Mouse (Mus musculus) hindbrain, embryonic 15.5 days (tissue): ENCODE data around the gene Maip1. TPM values are rescaled to one million over a fixed set of nuclear protein-coding genes. Genes with fewer than 3 reads are reported as not detected.
A peak's percentile ranks its signal among the peaks of the same experiment; 100 is the strongest.

ENCODE experiments used
- ATAC-seq: fragments of 200-750 bp; cut with Nextera tagmentation; 2 replicates; pipeline ENCODE4 v1.8.0; 2017; ENCODE audit warnings: low read depth, moderate number of reproducible peaks, moderate TSS enrichment; ENCODE audit not compliant: low FRiP score
- H3K27ac ChIP-seq: fragments of 300-500 bp; sonication (generic); replicated peaks from 2 replicates; pipeline ENCODE4 v1.5.1; 2015; ENCODE audit warnings: mild to moderate bottlenecking, inconsistent platforms
- H3K27me3 ChIP-seq: fragments of 300-500 bp; sonication (generic); 2 replicates; pipeline ENCODE4 v1.6.1; 2015; ENCODE audit warnings: control low read depth, inconsistent platforms
- H3K36me3 ChIP-seq: fragments of 300-500 bp; sonication (generic); 2 replicates; pipeline ENCODE4 v1.6.1; 2015; ENCODE audit warnings: control low read depth, inconsistent platforms
- H3K4me1 ChIP-seq: fragments of 300-500 bp; sonication (generic); replicated peaks from 2 replicates; pipeline ENCODE4 v1.6.1; 2015; ENCODE audit warnings: control low read depth, inconsistent platforms
- H3K4me2 ChIP-seq: fragments of 300-500 bp; sonication (generic); 2 replicates; pipeline ENCODE4 v1.6.1; 2015; ENCODE audit warnings: moderate library complexity, mild to moderate bottlenecking, inconsistent platforms
- H3K4me3 ChIP-seq: fragments of 300-500 bp; sonication (generic); 2 replicates; pipeline ENCODE4 v1.5.1; 2015; ENCODE audit warnings: mild to moderate bottlenecking, inconsistent platforms
- H3K9ac ChIP-seq: fragments of 300-500 bp; sonication (generic); 2 replicates; pipeline ENCODE4 v1.6.1; 2015; ENCODE audit warnings: inconsistent platforms
- H3K9me3 ChIP-seq: fragments of 300-500 bp; sonication (generic); 2 replicates; pipeline ENCODE4 v1.6.1; 2016; ENCODE audit warnings: control low read depth, inconsistent platforms
- WGBS: fragments of 180-500 bp; shearing (Covaris S2); methylation state at CpG from one replicate; pipeline ENCODE4 v1.1.7; 2015; 5-methylcytosine and 5-hydroxymethylcytosine counted together
- polyA plus RNA-seq: library from polyadenylated mRNA; unstranded; fragments of >200 nt; fragmentation: Nextera tagmentation; extraction: Ambion mirVana; gene quantifications from 2 replicates; pipeline ENCODE4 v1.2.1, GENCODE M21; 2015

The Maip1 gene
- polyA plus RNA-seq, 1 experiment from 2014 or later = 15.7 TPM

DNA sequence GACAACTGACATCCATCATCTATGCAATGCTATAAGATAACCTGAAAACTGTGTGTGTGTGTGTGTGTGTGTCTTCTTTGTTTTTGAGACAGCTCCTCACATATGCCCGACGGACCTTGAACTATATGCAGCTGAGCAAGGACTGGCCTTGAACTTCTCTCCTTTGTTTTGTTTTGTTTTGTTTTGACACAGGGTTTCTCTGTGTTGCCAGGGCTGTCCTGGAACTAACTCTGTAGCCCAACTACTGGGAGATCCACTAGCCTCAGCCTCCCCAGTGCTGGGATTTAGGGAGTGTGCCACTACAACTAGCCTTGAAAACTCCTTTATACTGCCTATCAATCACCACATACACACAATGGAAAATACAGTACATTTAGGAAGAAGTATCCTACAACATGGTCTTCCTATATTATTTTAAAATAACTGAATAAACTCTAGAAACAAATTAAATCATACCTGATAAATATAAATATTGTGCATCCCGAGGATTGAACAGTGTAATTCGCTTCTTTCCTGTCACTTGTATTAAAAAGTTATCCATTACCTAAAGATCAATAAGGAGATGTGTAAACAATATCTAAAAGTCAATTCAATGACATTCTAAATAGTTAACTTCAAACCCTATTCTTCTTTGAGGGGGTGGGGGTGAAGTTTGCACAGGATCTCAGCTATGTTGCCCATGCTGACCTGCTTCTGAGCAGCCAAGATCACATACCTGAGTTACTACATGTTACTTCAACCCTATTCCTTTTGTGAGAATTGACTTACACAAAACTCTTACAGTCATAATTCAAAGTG is 14.9 kb upstream of the Maip1 start:
- 95% methylated on average over 4 of the region's 4 CpGs for WGBS

DNA sequence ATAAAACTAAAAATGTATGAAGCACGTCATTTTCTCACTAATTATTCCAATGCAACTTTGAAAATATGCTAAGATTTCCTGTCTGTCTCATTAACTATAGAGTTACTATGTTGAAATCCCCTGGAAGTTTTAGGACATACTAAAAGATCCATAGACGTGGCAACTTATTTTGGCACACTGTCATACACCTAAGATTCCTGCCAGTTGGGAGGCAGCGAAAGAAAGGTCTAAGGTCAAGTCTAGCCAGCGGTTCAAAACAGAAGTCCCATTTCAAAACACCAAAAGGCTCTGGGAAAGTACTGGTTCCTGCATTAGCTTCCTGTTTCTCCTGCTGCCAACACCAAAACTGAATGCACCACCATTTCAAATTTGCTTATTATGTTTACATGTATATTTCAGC is 13.7 kb upstream of the Maip1 start:
- H3K4me1 ChIP-seq = no peaks in the 10 kb centered on the region
- H3K36me3 ChIP-seq = peaks cover 30% of the 10 kb centered on the region
- ATAC-seq = no peak
- H3K9ac ChIP-seq = no peak overlapping the region
- no peak overlapping the region for H3K4me3 ChIP-seq
- H3K27me3 ChIP-seq = no peaks in the 10 kb centered on the region
- no peak overlapping the region for H3K27ac ChIP-seq
- H3K4me2 ChIP-seq = no peak overlapping the region
- WGBS = 87% methylated on average over 4 of the region's 4 CpGs
- H3K9me3 ChIP-seq = no peaks in the 10 kb centered on the region

More for the DNA sequence above, 14.9 kb upstream of the Maip1 start:
- Histone ChIP-seq H3K4me1 (no peaks in the 10 kb centered on the region), H3K4me3 (no peak overlapping the region), H3K27me3 (no peaks in the 10 kb centered on the region), H3K9me3 (no peaks in the 10 kb centered on the region), H3K27ac (no peak overlapping the region), H3K9ac (no peak overlapping the region), H3K36me3 (peaks cover 23% of the 10 kb centered on the region), H3K4me2 (no peak overlapping the region)
- no peak for ATAC-seq

DNA sequence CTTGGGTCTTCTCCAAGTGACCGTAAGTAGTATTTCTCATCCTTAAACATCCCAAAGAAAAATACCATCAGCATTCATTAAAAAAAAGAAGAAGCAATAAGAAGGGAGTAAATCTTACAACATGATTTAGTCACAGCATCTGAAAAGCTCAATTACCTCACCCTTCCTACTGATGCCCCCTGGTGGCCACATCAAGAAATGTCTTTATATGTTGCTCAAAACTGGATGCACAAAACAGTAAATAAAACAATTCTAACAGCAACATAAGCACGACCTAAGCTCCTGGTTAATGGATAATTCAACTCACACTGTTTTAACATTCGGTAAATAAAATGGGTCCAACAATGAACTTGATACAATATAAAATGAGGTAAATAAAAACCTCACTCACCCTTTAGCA is 12.1 kb upstream of the Maip1 start:
- no peak overlapping the region for H3K27ac ChIP-seq
- no peak for ATAC-seq
- H3K4me3 ChIP-seq = no peak overlapping the region
- H3K27me3 ChIP-seq = no peaks in the 10 kb centered on the region
- H3K4me2 ChIP-seq = no peak overlapping the region
- 66% methylated on average over 3 of the region's 3 CpGs for WGBS
- H3K36me3 ChIP-seq = peaks cover 23% of the 10 kb centered on the region
- no peaks in the 10 kb centered on the region for H3K9me3 ChIP-seq
- no peak overlapping the region for H3K9ac ChIP-seq
- no peaks in the 10 kb centered on the region for H3K4me1 ChIP-seq

GRCm38 (mm10) chr1:57400321-57400720 is 5.8 kb upstream of the Maip1 start:
- H3K9ac ChIP-seq = no peak overlapping the region
- H3K9me3 ChIP-seq = no peaks in the 10 kb centered on the region
- no peak for ATAC-seq
- peaks cover 23% of the 10 kb centered on the region for H3K36me3 ChIP-seq
- WGBS = 85% methylated on average over 2 of the region's 2 CpGs
- H3K4me2 ChIP-seq = no peak overlapping the region
- H3K27ac ChIP-seq = no peak overlapping the region
- no peaks in the 10 kb centered on the region for H3K27me3 ChIP-seq
- peaks cover 4% of the 10 kb centered on the region for H3K4me1 ChIP-seq
- H3K4me3 ChIP-seq = no peak overlapping the region

DNA sequence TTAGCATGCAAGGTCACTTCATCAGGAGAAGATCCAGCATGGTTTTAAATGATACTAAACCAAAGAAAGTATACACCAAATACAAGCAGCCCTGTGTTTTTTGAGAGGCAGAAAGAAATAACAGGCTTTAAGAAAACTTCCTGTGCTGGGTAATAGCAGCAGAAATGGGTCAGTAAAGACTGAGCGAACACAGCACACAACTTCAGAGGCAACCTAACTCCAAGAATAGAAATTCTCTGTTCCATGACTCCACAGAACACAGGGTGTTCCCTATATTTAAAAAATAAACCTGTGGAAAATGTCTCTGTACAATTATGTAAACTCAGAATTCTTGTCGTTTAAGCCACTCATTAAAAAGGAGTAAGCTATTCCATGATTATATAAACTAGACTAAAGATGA is 5.3 kb upstream of the Maip1 start:
- H3K27me3 ChIP-seq = no peaks in the 10 kb centered on the region
- H3K9ac ChIP-seq = no peak overlapping the region
- no peak overlapping the region for H3K4me3 ChIP-seq
- no peaks in the 10 kb centered on the region for H3K9me3 ChIP-seq
- peaks cover 21% of the 10 kb centered on the region for H3K36me3 ChIP-seq
- H3K4me1 ChIP-seq = peaks cover 9% of the 10 kb centered on the region
- no peak overlapping the region for H3K4me2 ChIP-seq
- whole genome bisulfite sequencing = 93% methylated on average over 2 of the region's 2 CpGs
- no peak for ATAC-seq
- H3K27ac ChIP-seq = no peak overlapping the region

- Histone ChIP-seq H3K4me3 (no peak overlapping the region), H3K4me2 (no peak overlapping the region), H3K36me3 (peaks cover 13% of the 10 kb centered on the region), H3K27me3 (no peaks in the 10 kb centered on the region), H3K27ac (no peak overlapping the region), H3K9ac (no peak overlapping the region), H3K4me1 (peaks cover 10% of the 10 kb centered on the region), H3K9me3 (no peaks in the 10 kb centered on the region)
- no peak for ATAC-seq
- 87% methylated on average over 5 of the region's 5 CpGs for WGBS
These were observed 4.0 kb upstream of the Maip1 start for GRCm38 (mm10) chr1:57402116-57402515.

GRCm38 (mm10) chr1:57408994-57409393 is 2.9 kb downstream of the Maip1 start:
- no peak overlapping the region for H3K4me3 ChIP-seq
- no peak overlapping the region for H3K27ac ChIP-seq
- ATAC-seq = no peak
- peaks cover 25% of the 10 kb centered on the region for H3K36me3 ChIP-seq
- H3K4me2 ChIP-seq = peak overlapping the region; percentile 93
- H3K9ac ChIP-seq = no peak overlapping the region
- H3K9me3 ChIP-seq = no peaks in the 10 kb centered on the region
- H3K4me1 ChIP-seq = peaks cover 37% of the 10 kb centered on the region
- 93% methylated on average over 2 of the region's 2 CpGs for WGBS
- no peaks in the 10 kb centered on the region for H3K27me3 ChIP-seq

- Histone ChIP-seq H3K27me3 (no peaks in the 10 kb centered on the region), H3K4me3 (no peak overlapping the region), H3K9ac (no peak overlapping the region), H3K36me3 (peaks cover 47% of the 10 kb centered on the region), H3K4me2 (no peak overlapping the region), H3K4me1 (peaks cover 14% of the 10 kb centered on the region), H3K9me3 (no peaks in the 10 kb centered on the region), H3K27ac (no peak overlapping the region)
- no peak for ATAC-seq
- 88% methylated on average over 2 of the region's 2 CpGs for WGBS
These were observed 7.3 kb downstream of the Maip1 start for GRCm38 (mm10) chr1:57413397-57413796.

DNA sequence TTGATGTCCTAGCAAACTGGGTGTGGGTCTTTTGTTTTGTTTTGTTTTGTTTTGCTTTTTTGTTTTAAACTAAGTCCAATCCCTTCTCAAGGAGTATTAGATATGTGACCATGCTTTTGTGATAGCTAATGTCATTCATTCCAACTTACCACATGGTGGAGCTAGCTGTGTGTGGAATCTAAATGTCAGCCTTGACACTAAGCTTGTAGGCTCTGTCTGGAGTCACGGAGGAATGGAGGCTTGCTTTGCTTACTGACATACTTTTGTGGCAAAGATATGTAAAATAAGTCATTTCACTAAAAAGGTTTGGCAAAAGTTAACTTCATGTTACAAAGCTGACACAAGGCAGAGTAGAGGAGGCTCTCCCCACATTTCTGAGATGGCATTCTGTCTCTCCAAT is 17.6 kb downstream of the Maip1 start:
- WGBS = 6% methylated on average over 1 of the region's 1 CpGs
- ATAC-seq = peak; percentile 78
- H3K4me1 ChIP-seq = peaks cover 5% of the 10 kb centered on the region

DNA sequence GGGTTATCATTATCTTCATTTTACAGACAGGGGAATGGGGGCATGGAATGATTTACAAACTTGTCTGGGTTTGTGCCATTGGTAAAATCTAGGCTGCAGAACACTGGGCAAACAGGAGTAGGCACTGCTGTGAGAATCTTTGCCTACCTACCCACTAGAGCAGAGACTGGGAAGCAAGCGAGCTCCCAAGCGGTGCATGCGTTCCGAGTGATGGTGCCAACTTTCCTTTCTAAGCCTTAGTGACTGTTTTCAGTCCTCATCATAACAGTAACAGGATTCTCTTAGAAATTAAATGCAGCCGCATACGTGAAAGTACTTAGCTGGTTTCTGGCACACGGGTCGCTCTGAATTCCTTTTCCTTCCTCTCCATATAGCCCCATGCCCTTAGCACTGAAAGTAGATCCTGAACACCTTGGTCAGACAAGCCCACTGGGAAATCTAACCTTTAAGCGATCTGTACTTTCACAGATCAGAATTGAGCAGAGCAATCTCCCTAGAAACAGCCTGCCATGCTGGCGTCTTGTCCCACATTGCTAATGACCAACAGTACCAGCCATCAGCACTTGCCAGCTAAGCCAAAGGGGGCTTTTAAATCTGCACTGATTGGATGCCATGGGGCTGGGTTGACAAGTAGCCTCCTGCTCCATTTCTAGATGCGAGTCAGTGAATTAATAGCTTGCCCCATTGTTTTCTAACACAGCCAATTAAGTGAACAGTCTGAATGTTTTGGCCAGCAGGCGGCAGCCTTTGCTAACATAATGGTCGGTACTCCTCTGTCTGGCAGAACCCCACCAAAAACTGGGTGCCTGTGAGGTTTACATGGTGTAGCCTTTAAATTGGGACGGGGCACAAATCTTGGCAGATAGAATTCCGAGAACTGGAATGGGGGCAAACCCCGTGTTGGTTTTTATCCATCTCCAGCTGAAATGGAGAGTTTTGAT is 22.5 kb downstream of the Maip1 start:
- Histone ChIP-seq H3K4me3 (peak overlapping the region; percentile 20), H3K27me3 (no peaks in the 10 kb centered on the region), H3K9me3 (no peaks in the 10 kb centered on the region), H3K4me2 (peak overlapping the region; percentile 45), H3K9ac (no peak overlapping the region), H3K36me3 (no peaks in the 10 kb centered on the region), H3K27ac (0 out of 2 replicates have a peak overlapping the region, but pooled peaks have one; percentile 5), H3K4me1 (peaks cover 20% of the 10 kb centered on the region)
- 41% methylated on average over 16 of the region's 16 CpGs for WGBS
- peak; percentile 90 for ATAC-seq

More for the DNA sequence above, 17.6 kb downstream of the Maip1 start:
- H3K36me3 ChIP-seq = no peaks in the 10 kb centered on the region
- no peak overlapping the region for H3K4me3 ChIP-seq
- no peak overlapping the region for H3K4me2 ChIP-seq
- no peaks in the 10 kb centered on the region for H3K27me3 ChIP-seq
- H3K9ac ChIP-seq = no peak overlapping the region
- H3K27ac ChIP-seq = no peak overlapping the region
- no peaks in the 10 kb centered on the region for H3K9me3 ChIP-seq

GRCm38 (mm10) chr1:57429786-57430483 is 23.8 kb downstream of the Maip1 start:
- Histone ChIP-seq H3K9ac (no peak overlapping the region), H3K9me3 (no peaks in the 10 kb centered on the region), H3K27me3 (no peaks in the 10 kb centered on the region), H3K4me2 (peak overlapping the region; percentile 50), H3K4me3 (peak overlapping the region; percentile 3; the same call in 1 of the 2 replicates), H3K27ac (peak overlapping the region; percentile 7; the same call in 1 of the 2 replicates), H3K4me1 (peaks cover 20% of the 10 kb centered on the region), H3K36me3 (no peaks in the 10 kb centered on the region)
- ATAC-seq = peak; percentile 52
- 2% methylated on average over 12 of the region's 12 CpGs for WGBS
